Mouse (Mus musculus): ENCODE results near the gene Ppil4. TPM values are rescaled to one million over a fixed set of nuclear protein-coding genes. Genes with fewer than 3 reads are reported as not detected.

The Ppil4 gene
- total and polyA plus RNA-seq, 3 experiments: 26.4 to 45.9 (median 41.5) TPM

DNA sequence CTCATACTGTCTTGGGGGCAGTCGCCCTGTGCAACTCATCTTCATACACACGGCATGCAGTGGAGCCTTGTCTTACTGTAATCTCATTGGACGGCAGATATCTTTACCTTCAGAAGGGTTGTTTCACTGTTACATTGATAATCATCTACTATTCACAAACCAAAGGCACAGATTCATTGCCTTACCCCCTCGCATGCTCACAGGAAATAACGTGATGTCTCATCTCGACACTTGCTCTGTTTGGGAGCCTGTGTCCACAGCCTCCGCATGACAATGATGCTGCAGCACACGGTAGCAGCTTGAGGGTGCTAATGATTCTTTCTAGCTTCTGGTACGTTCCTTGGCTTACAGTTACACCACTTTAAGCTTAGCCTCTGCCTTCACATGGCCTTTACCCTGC is 33.4 kb downstream of the Ppil4 start:
- no peaks in the 10 kb centered on the region for H3K9me3 ChIP-seq (replicated peaks; ENCODE audit: low read length)
- peaks cover 5 to 37% of the 10 kb centered on the region in 2 experiments for H3K4me1 ChIP-seq (ENCODE audit: control insufficient read depth in 1 of 2, insufficient read depth in 2 of 2)
- H3K4me2 ChIP-seq (ENCODE audit: insufficient read depth, low read depth, poor library complexity, severe bottlenecking): no peak overlapping the region
- no peaks in the 10 kb centered on the region for H3K27me3 ChIP-seq (replicated peaks)
- dilution Hi-C loops (cut with MboI; ENCODE audit: extremely low pct_ligation_motif_present, extremely low pct_unique_long_range_greater_than_20kb, low sequenced_read_pairs) (no loop called here), in situ Hi-C loops (cut with MboI; ENCODE audit: low pct_ligation_motif_present, low pct_unique_long_range_greater_than_20kb, low sequenced_read_pairs) (loop anchor here (25.0 kb wide), 1 partner anchor 1136 kb away; no protein-coding TSS in a partner anchor)
- no peak for DNase-seq (ENCODE audit: extremely low read depth)
- H3K9ac ChIP-seq (ENCODE audit: insufficient read depth, low read depth): no peak overlapping the region
- H3K36me3 ChIP-seq (replicated peaks in 1 of 2; ENCODE audit: control insufficient read depth in 1 of 2, insufficient read depth in 1 of 2, low read length in 1 of 2): peaks cover 20 to 47% of the 10 kb centered on the region in 2 experiments
- H3K4me3 ChIP-seq (replicated peaks in 1 of 3; ENCODE audit: low read depth in 2 of 3, low read length in 2 of 3, poor library complexity in 1 of 3): no peak overlapping the region
- peaks cover 4% of the 10 kb centered on the region; the same call in 1 of the 2 replicates for H3K79me2 ChIP-seq (replicated peaks; ENCODE audit: control insufficient read depth, extremely low read depth, insufficient read depth, poor library complexity, severe bottlenecking)
- no peak for TF ChIP-seq ZKSCAN1 (IDR thresholded peaks at IDR 0.05; ENCODE audit: borderline replicate concordance, low read depth, low read length)
- TF ChIP-seq MAX (IDR thresholded peaks at IDR 0.05; ENCODE audit: low read length): no peak
- no peak for TF ChIP-seq ELF1 (IDR thresholded peaks at IDR 0.05; ENCODE audit: low read depth, low read length)
- TF ChIP-seq IRF4 (IDR thresholded peaks at IDR 0.05; ENCODE audit: low read depth, low read length): no peak
- no peak for TF ChIP-seq ZMIZ1 (IDR thresholded peaks at IDR 0.05; ENCODE audit: low read depth, low read length)
- TF ChIP-seq UBTF (IDR thresholded peaks at IDR 0.05; ENCODE audit: low read depth, low read length): no peak
- no peak for TF ChIP-seq MAZ (IDR thresholded peaks at IDR 0.05; ENCODE audit: low read depth, low read length)
- TF ChIP-seq NRF1 (IDR thresholded peaks at IDR 0.05; ENCODE audit: low read depth, low read length): no peak
- TF ChIP-seq CHD1 (IDR thresholded peaks at IDR 0.05; ENCODE audit: low read depth, low read length): no peak
- TF ChIP-seq POLR2AphosphoS2 (IDR thresholded peaks at IDR 0.05; ENCODE audit: low read depth, low read length): no peak
- no peak for TF ChIP-seq CHD2 (IDR thresholded peaks at IDR 0.05; ENCODE audit: low read length)
- TF ChIP-seq MXI1 (IDR thresholded peaks at IDR 0.05; ENCODE audit: low read depth, low read length): no peak
- no peak for TF ChIP-seq RCOR1 (conservative IDR thresholded peaks at IDR 0.05; ENCODE audit: low read depth, low read length)
- no peak for TF ChIP-seq JUND (conservative IDR thresholded peaks at IDR 0.05; ENCODE audit: low read depth, low read length)
- no peak for TF ChIP-seq MYC (IDR thresholded peaks at IDR 0.05; ENCODE audit: low read depth, low read length)
- no peak for TF ChIP-seq USF2 (conservative IDR thresholded peaks at IDR 0.05; ENCODE audit: low read depth, low read length)
- no peak for TF ChIP-seq USF1 (IDR thresholded peaks at IDR 0.05; ENCODE audit: low read depth, low read length)
- no peak overlapping the region for H3K27ac ChIP-seq (ENCODE audit: insufficient read depth, low read depth)

DNA sequence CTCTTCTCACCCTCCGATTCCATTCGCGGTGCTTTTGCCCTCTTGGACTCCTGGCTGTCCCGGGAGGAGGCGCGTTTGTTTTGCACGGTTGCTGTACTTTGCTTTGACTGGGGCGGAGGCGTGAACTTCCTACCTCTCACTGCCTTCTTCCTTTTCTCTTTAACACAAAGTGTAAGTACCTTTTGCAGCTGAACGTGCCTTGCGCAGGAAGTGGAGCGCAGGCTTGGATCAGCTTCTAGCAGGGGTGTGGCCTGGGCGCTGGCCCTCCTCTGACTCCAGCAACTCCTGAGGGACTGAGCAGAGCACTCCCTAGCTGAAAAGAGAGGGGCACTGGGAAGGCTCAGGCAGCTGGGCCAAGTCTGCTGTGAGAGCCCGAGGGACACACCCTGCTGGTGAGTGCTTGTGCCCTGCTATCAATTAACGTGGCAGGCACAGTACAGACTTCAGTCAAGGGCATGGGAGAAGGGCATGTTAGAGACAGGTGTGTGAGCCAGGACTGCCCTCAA is 39.5 kb downstream of the Ppil4 start, which contains the start of gene Zc3h12d:
TSS of gene Zc3h12d (plus strand) at position 300 of the 506 bp plus-strand sequence.
- no peak for DNase-seq (ENCODE audit: extremely low read depth)
- H3K4me3 ChIP-seq (replicated peaks in 1 of 3; ENCODE audit: low read depth in 2 of 3, low read length in 2 of 3, poor library complexity in 1 of 3): peak within 1 kb of the TSS; percentile 2 to 51 (median 30)
- peak within 1 kb of the TSS; percentile 20 for H3K9ac ChIP-seq (ENCODE audit: insufficient read depth, low read depth)
- H3K27ac ChIP-seq (ENCODE audit: insufficient read depth, low read depth): peak within 1 kb of the TSS; percentile 41
- in situ Hi-C loops (cut with MboI; ENCODE audit: low pct_ligation_motif_present, low pct_unique_long_range_greater_than_20kb, low sequenced_read_pairs): loop anchor here (25.0 kb wide), 1 partner anchor 1130 kb away; no protein-coding TSS in a partner anchor
- H3K9me3 ChIP-seq (replicated peaks; ENCODE audit: low read length): no peaks in the 10 kb centered on the region
- H3K36me3 ChIP-seq (replicated peaks in 1 of 2; ENCODE audit: control insufficient read depth in 1 of 2, insufficient read depth in 1 of 2, low read length in 1 of 2): peaks cover 0 to 14% of the 10 kb centered on the region in 2 experiments
- no peak within 1 kb of the TSS for H3K4me2 ChIP-seq (ENCODE audit: insufficient read depth, low read depth, poor library complexity, severe bottlenecking)
- TF ChIP-seq NRF1 (IDR thresholded peaks at IDR 0.05; ENCODE audit: low read depth, low read length) (peak; percentile 58), EP300 (IDR thresholded peaks at IDR 0.05; ENCODE audit: low read length) (no peak)
- dilution Hi-C loops (cut with MboI; ENCODE audit: extremely low pct_ligation_motif_present, extremely low pct_unique_long_range_greater_than_20kb, low sequenced_read_pairs): no loop called here
- H3K4me1 ChIP-seq (ENCODE audit: control insufficient read depth in 1 of 2, insufficient read depth in 2 of 2): peaks cover 34 to 52% of the 10 kb centered on the region in 2 experiments
- H3K27me3 ChIP-seq (replicated peaks): no peaks in the 10 kb centered on the region
- H3K79me2 ChIP-seq (replicated peaks; ENCODE audit: control insufficient read depth, extremely low read depth, insufficient read depth, poor library complexity, severe bottlenecking): no peaks in the 10 kb centered on the region
